Mouse (Mus musculus): ENCODE data around the gene Rprd2. TPM values are rescaled to one million over a fixed set of nuclear protein-coding genes. Genes with fewer than 3 reads are reported as not detected.

The Rprd2 gene
- polyA plus RNA-seq, 1 experiment from 2014 or later: 22.1 TPM

- Histone ChIP-seq H3K27ac (ENCODE audit: low read length) (no peak overlapping the region), H3K27me3 (ENCODE audit: control insufficient read depth, insufficient read depth, low read depth, low read length) (no peaks in the 10 kb centered on the region), H3K9me3 (ENCODE audit: control insufficient read depth, low read length) (no peaks in the 10 kb centered on the region), H3K4me1 (replicated peaks; ENCODE audit: control insufficient read depth, insufficient read depth, low read length) (peaks cover 3% of the 10 kb centered on the region; the same call in 1 of the 2 replicates), H3K36me3 (ENCODE audit: control insufficient read depth, insufficient read depth, low read length) (no peaks in the 10 kb centered on the region), H3K4me3 (ENCODE audit: low read length) (no peak overlapping the region), H3K9ac (ENCODE audit: low read length) (no peak overlapping the region), H3K4me2 (ENCODE audit: low read depth, low read length) (no peak overlapping the region)
- ATAC-seq (ENCODE audit: low read depth): no peak
- WGBS: 79% methylated on average over 4 of the region's 4 CpGs
These were observed 19.9 kb downstream of the Rprd2 start for GRCm38 (mm10) chr3:95798756-95799155.

- Histone ChIP-seq H3K27me3 (ENCODE audit: control insufficient read depth, insufficient read depth, low read depth, low read length) (no peaks in the 10 kb centered on the region), H3K4me2 (ENCODE audit: low read depth, low read length) (no peak overlapping the region), H3K36me3 (ENCODE audit: control insufficient read depth, insufficient read depth, low read length) (no peaks in the 10 kb centered on the region), H3K4me1 (replicated peaks; ENCODE audit: control insufficient read depth, insufficient read depth, low read length) (no peaks in the 10 kb centered on the region), H3K9me3 (ENCODE audit: control insufficient read depth, low read length) (no peaks in the 10 kb centered on the region), H3K4me3 (ENCODE audit: low read length) (no peak overlapping the region), H3K9ac (ENCODE audit: low read length) (no peak overlapping the region), H3K27ac (ENCODE audit: low read length) (no peak overlapping the region)
- no peak for ATAC-seq (ENCODE audit: low read depth)
- WGBS: 79% methylated on average over 1 of the region's 1 CpGs
These were observed 24.4 kb downstream of the Rprd2 start for GRCm38 (mm10) chr3:95794299-95794698.

- no peak overlapping the region for H3K4me2 ChIP-seq (ENCODE audit: low read depth, low read length)
- no peak overlapping the region for H3K9ac ChIP-seq (ENCODE audit: low read length)
- H3K27ac ChIP-seq (ENCODE audit: low read length): no peak overlapping the region
- no peaks in the 10 kb centered on the region for H3K27me3 ChIP-seq (ENCODE audit: control insufficient read depth, insufficient read depth, low read depth, low read length)
- H3K4me1 ChIP-seq (replicated peaks; ENCODE audit: control insufficient read depth, insufficient read depth, low read length): no peaks in the 10 kb centered on the region
- WGBS: 59% methylated on average over 2 of the region's 2 CpGs
- ATAC-seq (ENCODE audit: low read depth): no peak
- no peaks in the 10 kb centered on the region for H3K9me3 ChIP-seq (ENCODE audit: control insufficient read depth, low read length)
- no peaks in the 10 kb centered on the region for H3K36me3 ChIP-seq (ENCODE audit: control insufficient read depth, insufficient read depth, low read length)
- H3K4me3 ChIP-seq (ENCODE audit: low read length): no peak overlapping the region
These were observed 25.0 kb downstream of the Rprd2 start for GRCm38 (mm10) chr3:95793662-95794061.

GRCm38 (mm10) chr3:95785501-95785900 is 33.2 kb downstream of the Rprd2 start:
- H3K4me3 ChIP-seq (ENCODE audit: low read length): no peak overlapping the region
- H3K27ac ChIP-seq (ENCODE audit: low read length): no peak overlapping the region
- H3K9me3 ChIP-seq (ENCODE audit: control insufficient read depth, low read length): no peaks in the 10 kb centered on the region
- 88% methylated on average over 4 of the region's 4 CpGs for WGBS
- H3K27me3 ChIP-seq (ENCODE audit: control insufficient read depth, insufficient read depth, low read depth, low read length): no peaks in the 10 kb centered on the region
- H3K4me2 ChIP-seq (ENCODE audit: low read depth, low read length): no peak overlapping the region
- H3K36me3 ChIP-seq (ENCODE audit: control insufficient read depth, insufficient read depth, low read length): peaks cover 26% of the 10 kb centered on the region
- no peaks in the 10 kb centered on the region for H3K4me1 ChIP-seq (replicated peaks; ENCODE audit: control insufficient read depth, insufficient read depth, low read length)
- ATAC-seq (ENCODE audit: low read depth): no peak
- H3K9ac ChIP-seq (ENCODE audit: low read length): no peak overlapping the region

GRCm38 (mm10) chr3:95771985-95772384 is 46.7 kb downstream of the Rprd2 start:
- Histone ChIP-seq H3K9ac (ENCODE audit: low read length) (no peak overlapping the region), H3K4me1 (replicated peaks; ENCODE audit: control insufficient read depth, insufficient read depth, low read length) (no peaks in the 10 kb centered on the region), H3K4me3 (ENCODE audit: low read length) (no peak overlapping the region), H3K4me2 (ENCODE audit: low read depth, low read length) (no peak overlapping the region), H3K27me3 (ENCODE audit: control insufficient read depth, insufficient read depth, low read depth, low read length) (no peaks in the 10 kb centered on the region), H3K36me3 (ENCODE audit: control insufficient read depth, insufficient read depth, low read length) (peaks cover 30% of the 10 kb centered on the region), H3K27ac (ENCODE audit: low read length) (no peak overlapping the region), H3K9me3 (ENCODE audit: control insufficient read depth, low read length) (no peaks in the 10 kb centered on the region)
- no peak for ATAC-seq (ENCODE audit: low read depth)

- Histone ChIP-seq H3K36me3 (ENCODE audit: control insufficient read depth, insufficient read depth, low read length) (peaks cover 38% of the 10 kb centered on the region), H3K9ac (ENCODE audit: low read length) (no peak overlapping the region), H3K4me2 (ENCODE audit: low read depth, low read length) (no peak overlapping the region), H3K27ac (ENCODE audit: low read length) (no peak overlapping the region), H3K27me3 (ENCODE audit: control insufficient read depth, insufficient read depth, low read depth, low read length) (no peaks in the 10 kb centered on the region), H3K4me1 (replicated peaks; ENCODE audit: control insufficient read depth, insufficient read depth, low read length) (peaks cover 4% of the 10 kb centered on the region), H3K4me3 (ENCODE audit: low read length) (no peak overlapping the region), H3K9me3 (ENCODE audit: control insufficient read depth, low read length) (no peaks in the 10 kb centered on the region)
- WGBS: 85% methylated on average over 10 of the region's 10 CpGs
- no peak for ATAC-seq (ENCODE audit: low read depth)
These were observed 53.1 kb downstream of the Rprd2 start for GRCm38 (mm10) chr3:95765534-95765933.

GRCm38 (mm10) chr3:95763811-95764210 is 54.9 kb downstream of the Rprd2 start:
- no peak overlapping the region for H3K9ac ChIP-seq (ENCODE audit: low read length)
- H3K4me3 ChIP-seq (ENCODE audit: low read length): no peak overlapping the region
- no peak overlapping the region for H3K27ac ChIP-seq (ENCODE audit: low read length)
- H3K4me1 ChIP-seq (replicated peaks; ENCODE audit: control insufficient read depth, insufficient read depth, low read length): peaks cover 4% of the 10 kb centered on the region
- no peak for ATAC-seq (ENCODE audit: low read depth)
- H3K36me3 ChIP-seq (ENCODE audit: control insufficient read depth, insufficient read depth, low read length): peaks cover 36% of the 10 kb centered on the region
- WGBS: 54% methylated on average over 10 of the region's 10 CpGs
- H3K4me2 ChIP-seq (ENCODE audit: low read depth, low read length): no peak overlapping the region
- no peaks in the 10 kb centered on the region for H3K9me3 ChIP-seq (ENCODE audit: control insufficient read depth, low read length)
- H3K27me3 ChIP-seq (ENCODE audit: control insufficient read depth, insufficient read depth, low read depth, low read length): no peaks in the 10 kb centered on the region

GRCm38 (mm10) chr3:95762961-95763360 is 55.7 kb downstream of the Rprd2 start:
- WGBS: 37% methylated on average over 6 of the region's 6 CpGs

GRCm38 (mm10) chr3:95761771-95762170 is 56.9 kb downstream of the Rprd2 start:
- Histone ChIP-seq H3K9me3 (ENCODE audit: control insufficient read depth, low read length) (no peaks in the 10 kb centered on the region), H3K4me3 (ENCODE audit: low read length) (no peak overlapping the region), H3K9ac (ENCODE audit: low read length) (no peak overlapping the region), H3K36me3 (ENCODE audit: control insufficient read depth, insufficient read depth, low read length) (peaks cover 26% of the 10 kb centered on the region), H3K4me2 (ENCODE audit: low read depth, low read length) (no peak overlapping the region), H3K4me1 (replicated peaks; ENCODE audit: control insufficient read depth, insufficient read depth, low read length) (peaks cover 4% of the 10 kb centered on the region), H3K27me3 (ENCODE audit: control insufficient read depth, insufficient read depth, low read depth, low read length) (no peaks in the 10 kb centered on the region), H3K27ac (ENCODE audit: low read length) (no peak overlapping the region)
- WGBS: 67% methylated on average over 4 of the region's 4 CpGs
- no peak for ATAC-seq (ENCODE audit: low read depth)

More at GRCm38 (mm10) chr3:95762961-95763360, 55.7 kb downstream of the Rprd2 start:
- H3K9me3 ChIP-seq (ENCODE audit: control insufficient read depth, low read length): no peaks in the 10 kb centered on the region
- H3K9ac ChIP-seq (ENCODE audit: low read length): no peak overlapping the region; the same call in 1 of the 2 replicates
- peak; percentile 67; the same call in 1 of the 2 replicates for ATAC-seq (ENCODE audit: low read depth)
- no peaks in the 10 kb centered on the region for H3K27me3 ChIP-seq (ENCODE audit: control insufficient read depth, insufficient read depth, low read depth, low read length)
- H3K4me3 ChIP-seq (ENCODE audit: low read length): no peak overlapping the region
- peaks cover 4% of the 10 kb centered on the region for H3K4me1 ChIP-seq (replicated peaks; ENCODE audit: control insufficient read depth, insufficient read depth, low read length)
- no peak overlapping the region for H3K4me2 ChIP-seq (ENCODE audit: low read depth, low read length)
- H3K36me3 ChIP-seq (ENCODE audit: control insufficient read depth, insufficient read depth, low read length): peaks cover 28% of the 10 kb centered on the region
- H3K27ac ChIP-seq (ENCODE audit: low read length): peak overlapping the region; percentile 76

GRCm38 (mm10) chr3:95760656-95761055 is 58.0 kb downstream of the Rprd2 start:
- no peaks in the 10 kb centered on the region for H3K9me3 ChIP-seq (ENCODE audit: control insufficient read depth, low read length)
- H3K4me1 ChIP-seq (replicated peaks; ENCODE audit: control insufficient read depth, insufficient read depth, low read length): peaks cover 4% of the 10 kb centered on the region
- no peak overlapping the region for H3K4me2 ChIP-seq (ENCODE audit: low read depth, low read length)
- peaks cover 17% of the 10 kb centered on the region for H3K36me3 ChIP-seq (ENCODE audit: control insufficient read depth, insufficient read depth, low read length)
- no peak for ATAC-seq (ENCODE audit: low read depth)
- no peaks in the 10 kb centered on the region for H3K27me3 ChIP-seq (ENCODE audit: control insufficient read depth, insufficient read depth, low read depth, low read length)
- H3K9ac ChIP-seq (ENCODE audit: low read length): no peak overlapping the region
- no peak overlapping the region for H3K4me3 ChIP-seq (ENCODE audit: low read length)
- H3K27ac ChIP-seq (ENCODE audit: low read length): no peak overlapping the region
